Mouse (Mus musculus): ENCODE data around the gene Nln. TPM values are rescaled to one million over a fixed set of nuclear protein-coding genes. Genes with fewer than 3 reads are reported as not detected.

Nln gene
- polyA plus RNA-seq, 1 experiment, result 3.1 TPM

GRCm38 (mm10) chr13:104095955-104096354 is 13.5 kb downstream of the Nln start:
- 83% methylated on average over 7 of the region's 7 CpGs for WGBS
- H3K4me3 ChIP-seq (ENCODE audit: low read depth, low read length), result no peak overlapping the region
- H3K27ac ChIP-seq (ENCODE audit: insufficient read depth, low read depth, low read length), result no peak overlapping the region
- H3K4me1 ChIP-seq (ENCODE audit: control insufficient read depth, insufficient read depth, insufficient read length, low read length), result no peaks in the 10 kb centered on the region
- H3K27me3 ChIP-seq (ENCODE audit: control insufficient read depth, insufficient read depth, low read length), result no peaks in the 10 kb centered on the region
- TF ChIP-seq CTCF (IDR thresholded peaks at IDR 0.05; ENCODE audit: extremely low read depth, insufficient read length, insufficient replicate concordance, low read depth, low read length), result no peak
- no peak for TF ChIP-seq POLR2A (IDR thresholded peaks at IDR 0.05; ENCODE audit: low read depth, low read length)
- H3K36me3 ChIP-seq (ENCODE audit: control insufficient read depth, insufficient read depth, low read length), result no peaks in the 10 kb centered on the region

- TF ChIP-seq CTCF (IDR thresholded peaks at IDR 0.05; ENCODE audit: extremely low read depth, insufficient read length, insufficient replicate concordance, low read depth, low read length) (no peak), POLR2A (IDR thresholded peaks at IDR 0.05; ENCODE audit: low read depth, low read length) (no peak)
- no peaks in the 10 kb centered on the region for H3K27me3 ChIP-seq (ENCODE audit: control insufficient read depth, insufficient read depth, low read length)
- no peaks in the 10 kb centered on the region for H3K4me1 ChIP-seq (ENCODE audit: control insufficient read depth, insufficient read depth, insufficient read length, low read length)
- H3K27ac ChIP-seq (ENCODE audit: insufficient read depth, low read depth, low read length), result no peak overlapping the region
- H3K36me3 ChIP-seq (ENCODE audit: control insufficient read depth, insufficient read depth, low read length), result no peaks in the 10 kb centered on the region
- WGBS, result 81% methylated on average over 11 of the region's 11 CpGs
- H3K4me3 ChIP-seq (ENCODE audit: low read depth, low read length), result no peak overlapping the region
Observed at GRCm38 (mm10) chr13:104094531-104095385, 14.7 kb downstream of the Nln start.

- H3K4me3 ChIP-seq (ENCODE audit: low read depth, low read length), result no peak overlapping the region
- H3K27me3 ChIP-seq (ENCODE audit: control insufficient read depth, insufficient read depth, low read length), result no peaks in the 10 kb centered on the region
- TF ChIP-seq POLR2A (IDR thresholded peaks at IDR 0.05; ENCODE audit: low read depth, low read length), result no peak
- no peak for TF ChIP-seq CTCF (IDR thresholded peaks at IDR 0.05; ENCODE audit: extremely low read depth, insufficient read length, insufficient replicate concordance, low read depth, low read length)
- 11% methylated on average over 1 of the region's 1 CpGs for WGBS
- no peaks in the 10 kb centered on the region for H3K4me1 ChIP-seq (ENCODE audit: control insufficient read depth, insufficient read depth, insufficient read length, low read length)
- H3K27ac ChIP-seq (ENCODE audit: insufficient read depth, low read depth, low read length), result no peak overlapping the region
- no peaks in the 10 kb centered on the region for H3K36me3 ChIP-seq (ENCODE audit: control insufficient read depth, insufficient read depth, low read length)
Observed at GRCm38 (mm10) chr13:104091734-104092133, 17.7 kb downstream of the Nln start.

GRCm38 (mm10) chr13:104089387-104089786 is 20.0 kb downstream of the Nln start:
- H3K4me3 ChIP-seq (ENCODE audit: low read depth, low read length), result no peak overlapping the region
- H3K27me3 ChIP-seq (ENCODE audit: control insufficient read depth, insufficient read depth, low read length), result no peaks in the 10 kb centered on the region
- no peaks in the 10 kb centered on the region for H3K36me3 ChIP-seq (ENCODE audit: control insufficient read depth, insufficient read depth, low read length)
- H3K4me1 ChIP-seq (ENCODE audit: control insufficient read depth, insufficient read depth, insufficient read length, low read length), result no peaks in the 10 kb centered on the region
- no peak overlapping the region for H3K27ac ChIP-seq (ENCODE audit: insufficient read depth, low read depth, low read length)
- TF ChIP-seq POLR2A (IDR thresholded peaks at IDR 0.05; ENCODE audit: low read depth, low read length) (no peak), CTCF (IDR thresholded peaks at IDR 0.05; ENCODE audit: extremely low read depth, insufficient read length, insufficient replicate concordance, low read depth, low read length) (peak; percentile 74; the same call in 1 of the 2 replicates)
- 8% methylated on average over 1 of the region's 1 CpGs for whole genome bisulfite sequencing

- TF ChIP-seq CTCF (IDR thresholded peaks at IDR 0.05; ENCODE audit: extremely low read depth, insufficient read length, insufficient replicate concordance, low read depth, low read length) (no peak), POLR2A (IDR thresholded peaks at IDR 0.05; ENCODE audit: low read depth, low read length) (no peak)
- Histone ChIP-seq H3K4me3 (ENCODE audit: low read depth, low read length) (no peak overlapping the region), H3K27ac (ENCODE audit: insufficient read depth, low read depth, low read length) (no peak overlapping the region), H3K36me3 (ENCODE audit: control insufficient read depth, insufficient read depth, low read length) (no peaks in the 10 kb centered on the region), H3K4me1 (ENCODE audit: control insufficient read depth, insufficient read depth, insufficient read length, low read length) (no peaks in the 10 kb centered on the region), H3K27me3 (ENCODE audit: control insufficient read depth, insufficient read depth, low read length) (no peaks in the 10 kb centered on the region)
- 39% methylated on average over 2 of the region's 2 CpGs for WGBS
Observed at GRCm38 (mm10) chr13:104084600-104084999, 24.8 kb downstream of the Nln start.

- WGBS, result 83% methylated on average over 7 of the region's 7 CpGs
- H3K27me3 ChIP-seq (ENCODE audit: control insufficient read depth, insufficient read depth, low read length), result no peaks in the 10 kb centered on the region
- H3K36me3 ChIP-seq (ENCODE audit: control insufficient read depth, insufficient read depth, low read length), result no peaks in the 10 kb centered on the region
- H3K4me3 ChIP-seq (ENCODE audit: low read depth, low read length), result no peak overlapping the region
- H3K27ac ChIP-seq (ENCODE audit: insufficient read depth, low read depth, low read length), result no peak overlapping the region
- no peak for TF ChIP-seq CTCF (IDR thresholded peaks at IDR 0.05; ENCODE audit: extremely low read depth, insufficient read length, insufficient replicate concordance, low read depth, low read length)
- TF ChIP-seq POLR2A (IDR thresholded peaks at IDR 0.05; ENCODE audit: low read depth, low read length), result no peak
- H3K4me1 ChIP-seq (ENCODE audit: control insufficient read depth, insufficient read depth, insufficient read length, low read length), result no peaks in the 10 kb centered on the region
Observed at GRCm38 (mm10) chr13:104082504-104082903, 26.9 kb downstream of the Nln start.

GRCm38 (mm10) chr13:104076993-104077392 is 32.4 kb downstream of the Nln start:
- no peak for TF ChIP-seq POLR2A (IDR thresholded peaks at IDR 0.05; ENCODE audit: low read depth, low read length)
- no peak for TF ChIP-seq CTCF (IDR thresholded peaks at IDR 0.05; ENCODE audit: extremely low read depth, insufficient read length, insufficient replicate concordance, low read depth, low read length)
- Histone ChIP-seq H3K27ac (ENCODE audit: insufficient read depth, low read depth, low read length) (no peak overlapping the region), H3K4me1 (ENCODE audit: control insufficient read depth, insufficient read depth, insufficient read length, low read length) (peaks cover 2% of the 10 kb centered on the region; the same call in 1 of the 2 replicates), H3K4me3 (ENCODE audit: low read depth, low read length) (no peak overlapping the region), H3K36me3 (ENCODE audit: control insufficient read depth, insufficient read depth, low read length) (peaks cover 3% of the 10 kb centered on the region; the same call in 1 of the 2 replicates), H3K27me3 (ENCODE audit: control insufficient read depth, insufficient read depth, low read length) (no peaks in the 10 kb centered on the region)
- WGBS, result 78% methylated on average over 6 of the region's 6 CpGs
